Mouse (Mus musculus): ENCODE data around the gene Ap1ar. TPM values are rescaled to one million over a fixed set of nuclear protein-coding genes. Genes with fewer than 3 reads are reported as not detected.

The Ap1ar gene
- polyA plus RNA-seq, 1 experiment from 2014 or later: 71.9 TPM

- Histone ChIP-seq H3K27ac (ENCODE audit: low read depth, low read length) (no peak overlapping the region), H3K9ac (ENCODE audit: low read depth, low read length) (no peak overlapping the region), H3K36me3 (ENCODE audit: control insufficient read depth, insufficient read depth, low read length) (no peaks in the 10 kb centered on the region), H3K4me3 (ENCODE audit: low read depth, low read length) (no peak overlapping the region), H3K4me1 (replicated peaks; ENCODE audit: control insufficient read depth, insufficient read depth, low read length) (no peaks in the 10 kb centered on the region), H3K9me3 (ENCODE audit: control insufficient read depth, low read length) (no peaks in the 10 kb centered on the region), H3K27me3 (ENCODE audit: control insufficient read depth, insufficient read depth, low read length) (no peaks in the 10 kb centered on the region), H3K4me2 (replicated peaks; ENCODE audit: low read depth, low read length) (no peak overlapping the region)
- ATAC-seq (ENCODE audit: low FRiP score) (peak; percentile 57), DNase-seq (ENCODE audit: low spot score) (no peak)
- 64% methylated on average over 9 of the region's 9 CpGs for WGBS
Observed at GRCm38 (mm10) chr3:127868046-127868758, 30.9 kb upstream of the Ap1ar start.

- no peaks in the 10 kb centered on the region for H3K36me3 ChIP-seq (ENCODE audit: control insufficient read depth, insufficient read depth, low read length)
- WGBS: 35% methylated on average over 2 of the region's 2 CpGs
- no peak overlapping the region for H3K27ac ChIP-seq (ENCODE audit: low read depth, low read length)
- DNase-seq (ENCODE audit: low spot score) (no peak), ATAC-seq (ENCODE audit: low FRiP score) (no peak)
- H3K27me3 ChIP-seq (ENCODE audit: control insufficient read depth, insufficient read depth, low read length): no peaks in the 10 kb centered on the region
- H3K4me1 ChIP-seq (replicated peaks; ENCODE audit: control insufficient read depth, insufficient read depth, low read length): no peaks in the 10 kb centered on the region
- no peak overlapping the region for H3K9ac ChIP-seq (ENCODE audit: low read depth, low read length)
- H3K9me3 ChIP-seq (ENCODE audit: control insufficient read depth, low read length): no peaks in the 10 kb centered on the region
- H3K4me3 ChIP-seq (ENCODE audit: low read depth, low read length): no peak overlapping the region
- no peak overlapping the region for H3K4me2 ChIP-seq (replicated peaks; ENCODE audit: low read depth, low read length)
Observed at GRCm38 (mm10) chr3:127864242-127864641, 26.9 kb upstream of the Ap1ar start.

GRCm38 (mm10) chr3:127863571-127863970 lies 26.2 kb upstream of the Ap1ar start:
- H3K36me3 ChIP-seq (ENCODE audit: control insufficient read depth, insufficient read depth, low read length): no peaks in the 10 kb centered on the region
- H3K9ac ChIP-seq (ENCODE audit: low read depth, low read length): no peak overlapping the region
- H3K9me3 ChIP-seq (ENCODE audit: control insufficient read depth, low read length): no peaks in the 10 kb centered on the region
- no peak for ATAC-seq (ENCODE audit: low FRiP score)
- DNase-seq (ENCODE audit: low spot score): no peak
- H3K4me2 ChIP-seq (replicated peaks; ENCODE audit: low read depth, low read length): no peak overlapping the region
- no peak overlapping the region for H3K4me3 ChIP-seq (ENCODE audit: low read depth, low read length)
- no peaks in the 10 kb centered on the region for H3K27me3 ChIP-seq (ENCODE audit: control insufficient read depth, insufficient read depth, low read length)
- H3K4me1 ChIP-seq (replicated peaks; ENCODE audit: control insufficient read depth, insufficient read depth, low read length): no peaks in the 10 kb centered on the region
- H3K27ac ChIP-seq (ENCODE audit: low read depth, low read length): no peak overlapping the region
- 80% methylated on average over 3 of the region's 3 CpGs for WGBS

GRCm38 (mm10) chr3:127862479-127862878 lies 25.2 kb upstream of the Ap1ar start:
- no peak overlapping the region for H3K4me2 ChIP-seq (replicated peaks; ENCODE audit: low read depth, low read length)
- no peak for ATAC-seq (ENCODE audit: low FRiP score)
- DNase-seq (ENCODE audit: low spot score): no peak

GRCm38 (mm10) chr3:127861340-127861739 lies 24.0 kb upstream of the Ap1ar start:
- WGBS: 90% methylated on average over 11 of the region's 11 CpGs
- no peak for ATAC-seq (ENCODE audit: low FRiP score)
- DNase-seq (ENCODE audit: low spot score): no peak

More at GRCm38 (mm10) chr3:127862479-127862878, 25.2 kb upstream of the Ap1ar start:
- Histone ChIP-seq H3K4me3 (ENCODE audit: low read depth, low read length) (no peak overlapping the region), H3K9me3 (ENCODE audit: control insufficient read depth, low read length) (no peaks in the 10 kb centered on the region), H3K9ac (ENCODE audit: low read depth, low read length) (no peak overlapping the region), H3K27me3 (ENCODE audit: control insufficient read depth, insufficient read depth, low read length) (no peaks in the 10 kb centered on the region), H3K27ac (ENCODE audit: low read depth, low read length) (no peak overlapping the region), H3K4me1 (replicated peaks; ENCODE audit: control insufficient read depth, insufficient read depth, low read length) (no peaks in the 10 kb centered on the region), H3K36me3 (ENCODE audit: control insufficient read depth, insufficient read depth, low read length) (no peaks in the 10 kb centered on the region)
- WGBS: 79% methylated on average over 4 of the region's 4 CpGs

GRCm38 (mm10) chr3:127853431-127854206 lies 16.3 kb upstream of the Ap1ar start:
- Histone ChIP-seq H3K4me2 (replicated peaks; ENCODE audit: low read depth, low read length) (no peak overlapping the region; the same call in 1 of the 2 replicates), H3K36me3 (ENCODE audit: control insufficient read depth, insufficient read depth, low read length) (no peaks in the 10 kb centered on the region), H3K4me1 (replicated peaks; ENCODE audit: control insufficient read depth, insufficient read depth, low read length) (no peaks in the 10 kb centered on the region), H3K9me3 (ENCODE audit: control insufficient read depth, low read length) (no peaks in the 10 kb centered on the region), H3K4me3 (ENCODE audit: low read depth, low read length) (no peak overlapping the region), H3K27me3 (ENCODE audit: control insufficient read depth, insufficient read depth, low read length) (no peaks in the 10 kb centered on the region), H3K9ac (ENCODE audit: low read depth, low read length) (no peak overlapping the region), H3K27ac (ENCODE audit: low read depth, low read length) (no peak overlapping the region)
- ATAC-seq (ENCODE audit: low FRiP score) (peak; percentile 69; the same call in 1 of the 2 replicates), DNase-seq (ENCODE audit: low spot score) (peak; percentile 79)
- WGBS: 17% methylated on average over 15 of the region's 15 CpGs

More at GRCm38 (mm10) chr3:127861340-127861739, 24.0 kb upstream of the Ap1ar start:
- no peaks in the 10 kb centered on the region for H3K9me3 ChIP-seq (ENCODE audit: control insufficient read depth, low read length)
- no peak overlapping the region for H3K27ac ChIP-seq (ENCODE audit: low read depth, low read length)
- H3K4me3 ChIP-seq (ENCODE audit: low read depth, low read length): no peak overlapping the region
- no peaks in the 10 kb centered on the region for H3K4me1 ChIP-seq (replicated peaks; ENCODE audit: control insufficient read depth, insufficient read depth, low read length)
- no peak overlapping the region for H3K9ac ChIP-seq (ENCODE audit: low read depth, low read length)
- no peak overlapping the region for H3K4me2 ChIP-seq (replicated peaks; ENCODE audit: low read depth, low read length)
- H3K36me3 ChIP-seq (ENCODE audit: control insufficient read depth, insufficient read depth, low read length): no peaks in the 10 kb centered on the region
- no peaks in the 10 kb centered on the region for H3K27me3 ChIP-seq (ENCODE audit: control insufficient read depth, insufficient read depth, low read length)

- no peak overlapping the region for H3K9ac ChIP-seq (ENCODE audit: low read depth, low read length)
- WGBS: 77% methylated on average over 9 of the region's 9 CpGs
- ATAC-seq (ENCODE audit: low FRiP score): 0 out of 2 replicates have a peak, but pooled peaks have one; percentile 17
Observed at GRCm38 (mm10) chr3:127852722-127853121, 15.4 kb upstream of the Ap1ar start.

GRCm38 (mm10) chr3:127850776-127851646 lies 13.7 kb upstream of the Ap1ar start:
- WGBS: 63% methylated on average over 9 of the region's 9 CpGs
- Histone ChIP-seq H3K27ac (ENCODE audit: low read depth, low read length) (no peak overlapping the region), H3K36me3 (ENCODE audit: control insufficient read depth, insufficient read depth, low read length) (no peaks in the 10 kb centered on the region), H3K4me2 (replicated peaks; ENCODE audit: low read depth, low read length) (no peak overlapping the region), H3K27me3 (ENCODE audit: control insufficient read depth, insufficient read depth, low read length) (no peaks in the 10 kb centered on the region), H3K9ac (ENCODE audit: low read depth, low read length) (no peak overlapping the region), H3K4me1 (replicated peaks; ENCODE audit: control insufficient read depth, insufficient read depth, low read length) (no peaks in the 10 kb centered on the region), H3K9me3 (ENCODE audit: control insufficient read depth, low read length) (no peaks in the 10 kb centered on the region), H3K4me3 (ENCODE audit: low read depth, low read length) (no peak overlapping the region)
- ATAC-seq (ENCODE audit: low FRiP score) (no peak), DNase-seq (ENCODE audit: low spot score) (no peak)

More at GRCm38 (mm10) chr3:127852722-127853121, 15.4 kb upstream of the Ap1ar start:
- Histone ChIP-seq H3K9me3 (ENCODE audit: control insufficient read depth, low read length) (no peaks in the 10 kb centered on the region), H3K4me3 (ENCODE audit: low read depth, low read length) (no peak overlapping the region), H3K27ac (ENCODE audit: low read depth, low read length) (no peak overlapping the region), H3K4me2 (replicated peaks; ENCODE audit: low read depth, low read length) (no peak overlapping the region), H3K27me3 (ENCODE audit: control insufficient read depth, insufficient read depth, low read length) (no peaks in the 10 kb centered on the region), H3K36me3 (ENCODE audit: control insufficient read depth, insufficient read depth, low read length) (no peaks in the 10 kb centered on the region), H3K4me1 (replicated peaks; ENCODE audit: control insufficient read depth, insufficient read depth, low read length) (no peaks in the 10 kb centered on the region)
- no peak for DNase-seq (ENCODE audit: low spot score)
